Mouse (Mus musculus) CD8-positive naive resting alpha-beta T cell, adult 2 months (primary cell): ENCODE measurements around the gene Slc38a9.
"Not testable (repeated sequence)": the region's sequence is repeated elsewhere in the genome, so short reads cannot be mapped to it uniquely, and the experiment has no call there.

Source experiments
- DNase-seq, 2 experiments: peaks; one replicate each; pipeline ENCODE4 v3.0.0; 2022; ENCODE audit warnings: low read depth in 2 of 2, low spot score in 2 of 2

Gene Slc38a9

DNA sequence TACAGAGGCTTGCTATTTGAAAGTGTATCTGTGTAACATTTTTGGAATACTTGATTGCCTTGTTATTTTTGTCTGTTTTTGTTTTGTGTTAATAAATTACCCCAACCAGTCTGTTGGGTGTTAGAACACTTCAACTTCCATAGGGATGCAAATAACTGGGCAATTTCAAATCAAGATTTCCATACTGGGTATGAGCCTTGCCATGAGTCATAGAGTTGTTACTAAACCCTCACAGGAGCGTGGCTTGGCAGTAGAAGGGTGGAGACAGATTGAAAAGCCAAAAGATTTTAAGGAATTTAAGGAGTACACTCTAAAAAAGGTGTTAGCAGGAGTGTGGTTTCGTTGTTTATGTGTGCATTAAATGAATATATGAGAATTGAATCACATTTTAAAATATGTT, 22.8 kb downstream of the Slc38a9 start:
- no peak for DNase-seq

- DNase-seq: no peak
These were observed 23.4 kb downstream of the Slc38a9 start for GRCm38 (mm10) chr13:112683970-112684369.

GRCm38 (mm10) chr13:112686155-112686554, 25.6 kb downstream of the Slc38a9 start:
- no peak for DNase-seq

DNA sequence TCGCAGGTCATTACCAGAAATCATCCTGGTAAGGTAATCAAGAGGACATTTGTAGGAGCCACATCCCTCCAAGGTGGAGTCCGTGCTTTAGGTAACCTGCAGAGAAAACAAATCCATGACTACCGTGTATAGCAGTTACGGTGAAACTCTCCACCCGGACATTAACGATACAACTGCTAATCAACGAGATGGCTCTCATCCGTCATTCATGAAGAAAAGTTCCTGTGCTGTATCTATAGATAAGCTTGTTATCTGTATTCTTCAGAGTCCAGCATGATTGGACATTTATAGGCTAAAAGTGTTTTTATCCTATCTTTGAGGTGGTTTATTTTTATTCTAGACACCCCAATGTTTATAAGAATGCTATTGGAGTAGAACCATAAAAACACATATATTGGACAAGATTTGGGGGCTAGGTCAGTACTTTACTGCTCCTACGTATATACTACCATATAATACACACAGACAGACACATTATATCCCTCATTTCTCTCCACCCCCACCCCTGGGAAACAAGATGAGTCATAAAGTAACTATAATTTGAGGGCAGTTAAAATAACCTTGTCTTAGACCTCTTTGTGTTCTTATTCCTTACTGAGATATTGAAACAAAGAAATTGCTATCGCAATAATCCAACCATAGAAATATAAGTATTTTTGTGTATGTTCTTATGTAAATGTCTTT, 32.5 kb downstream of the Slc38a9 start:
- DNase-seq: no peak

GRCm38 (mm10) chr13:112695526-112696240, 35.1 kb downstream of the Slc38a9 start:
- no peak for DNase-seq

DNA sequence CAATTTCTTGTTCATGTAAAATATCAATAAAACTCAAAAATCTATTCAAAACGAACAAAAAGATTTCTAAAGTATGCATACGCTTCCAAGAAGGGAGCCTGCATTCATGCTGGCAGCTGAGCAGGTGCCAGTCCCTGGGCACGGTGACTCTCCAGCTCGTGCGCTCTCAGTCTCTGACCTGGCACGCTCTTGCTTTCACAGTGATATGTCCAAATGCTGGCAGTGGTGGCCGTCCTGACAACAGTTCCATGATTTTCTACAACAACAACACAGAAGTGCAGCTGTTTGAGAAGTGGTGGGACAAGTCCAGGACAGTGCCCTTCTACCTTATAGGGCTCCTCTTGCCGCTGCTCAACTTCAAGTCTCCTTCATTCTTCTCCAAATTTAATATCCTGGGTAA, 40.7 kb downstream of the Slc38a9 start:
- DNase-seq: no peak

- DNase-seq: no peak
These were observed 45.8 kb downstream of the Slc38a9 start for GRCm38 (mm10) chr13:112706351-112706750.

GRCm38 (mm10) chr13:112720078-112720736, 59.7 kb downstream of the Slc38a9 start:
- DNase-seq: no peak

DNA sequence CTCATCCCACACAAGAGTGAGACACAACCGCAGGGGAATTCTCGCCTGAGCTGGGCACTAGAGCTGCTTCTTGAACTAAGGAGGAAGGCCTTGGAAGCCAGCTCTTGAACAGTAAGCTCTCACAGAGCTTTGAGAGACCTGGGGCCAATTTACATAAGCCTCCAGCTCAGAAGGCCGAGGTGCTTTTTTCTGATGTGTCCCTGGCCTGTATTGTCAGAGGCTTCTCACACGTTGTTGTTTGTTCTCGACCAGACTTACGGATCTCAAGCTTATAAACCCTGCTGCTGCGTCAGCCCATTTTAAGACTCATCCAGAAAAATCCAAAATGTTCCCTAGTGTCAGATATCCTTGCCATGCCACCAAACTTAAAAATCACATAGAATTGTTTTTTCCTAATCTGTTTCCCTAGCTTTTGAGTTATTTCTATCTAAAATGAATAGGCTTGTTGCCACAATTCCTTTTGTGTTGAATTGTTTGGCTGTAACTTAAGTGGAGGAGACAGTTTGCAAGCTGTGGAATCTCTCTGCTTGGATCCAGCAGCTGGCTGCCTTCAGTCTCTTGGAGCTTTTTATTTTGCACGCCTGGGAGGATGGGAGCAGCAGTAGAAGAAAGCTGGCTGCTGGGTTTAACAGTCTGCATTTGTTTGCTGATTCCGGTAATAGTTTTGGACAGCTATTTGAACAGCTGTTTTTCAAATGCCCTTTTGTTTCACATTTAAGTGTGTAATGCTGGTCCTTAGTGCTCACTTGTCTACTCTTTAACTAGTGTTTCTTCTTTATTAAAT, 61.6 kb downstream of the Slc38a9 start:
- DNase-seq: no peak

DNA sequence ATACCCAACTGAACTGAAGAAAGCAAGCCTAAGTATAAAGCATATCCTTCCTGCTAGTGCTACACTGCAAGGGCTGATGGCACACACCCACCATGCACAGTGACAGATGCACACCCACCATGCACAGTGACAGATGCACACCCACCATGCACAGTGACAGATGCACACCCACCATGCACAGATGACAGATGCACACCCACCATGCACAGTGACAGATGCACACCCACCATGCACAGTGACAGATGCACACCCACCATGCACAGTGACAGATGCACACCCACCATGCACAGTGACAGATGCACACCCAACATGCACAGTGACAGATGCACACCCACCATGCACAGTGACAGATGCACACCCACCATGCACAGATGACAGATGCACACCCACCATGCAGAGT, 63.7 kb downstream of the Slc38a9 start:
- DNase-seq: not testable (repeated sequence)

DNA sequence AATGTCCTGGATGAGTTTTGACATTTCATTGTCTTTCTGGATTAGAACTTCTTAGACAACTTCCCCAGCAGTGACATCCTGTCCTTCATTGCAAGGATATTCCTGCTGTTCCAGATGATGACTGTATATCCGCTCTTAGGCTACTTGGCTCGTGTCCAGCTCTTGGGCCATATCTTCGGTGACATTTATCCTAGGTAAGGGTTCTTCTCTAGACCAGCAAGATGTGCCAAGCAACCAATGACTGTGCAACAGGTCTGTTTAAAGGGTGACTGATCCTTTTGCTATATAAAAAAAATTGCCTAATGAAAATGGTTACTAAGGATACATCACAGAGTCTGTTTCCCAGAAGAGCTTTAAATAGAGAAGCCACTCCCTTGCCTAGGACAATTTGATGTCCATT, 65.5 kb downstream of the Slc38a9 start:
- DNase-seq: no peak

- DNase-seq: no peak
These were observed 72.8 kb downstream of the Slc38a9 start for GRCm38 (mm10) chr13:112733311-112733710.

GRCm38 (mm10) chr13:112734906-112735713, 74.6 kb downstream of the Slc38a9 start:
- no peak for DNase-seq

DNA sequence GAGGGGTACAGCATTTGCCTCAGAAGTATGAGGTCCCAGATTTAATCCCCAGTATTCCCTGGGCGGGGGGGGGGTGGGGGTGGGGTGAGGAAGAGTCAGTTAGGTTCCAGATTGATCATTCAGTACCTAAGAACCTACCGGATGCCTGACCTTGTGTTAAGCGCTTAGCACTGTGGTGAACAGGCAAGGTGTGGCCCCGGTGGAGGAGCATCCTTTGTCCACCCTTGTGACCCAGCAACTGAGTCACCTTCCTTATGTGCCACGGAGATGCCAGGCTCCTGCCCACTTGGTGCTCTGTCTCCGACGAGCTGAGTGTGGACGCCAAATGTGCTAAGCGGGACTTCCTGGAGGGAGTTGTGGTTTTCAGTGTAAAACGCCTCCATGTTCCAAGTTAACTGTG, 75.9 kb downstream of the Slc38a9 start:
- DNase-seq: no peak

GRCm38 (mm10) chr13:112737110-112737509, 76.6 kb downstream of the Slc38a9 start:
- DNase-seq: no peak

DNA sequence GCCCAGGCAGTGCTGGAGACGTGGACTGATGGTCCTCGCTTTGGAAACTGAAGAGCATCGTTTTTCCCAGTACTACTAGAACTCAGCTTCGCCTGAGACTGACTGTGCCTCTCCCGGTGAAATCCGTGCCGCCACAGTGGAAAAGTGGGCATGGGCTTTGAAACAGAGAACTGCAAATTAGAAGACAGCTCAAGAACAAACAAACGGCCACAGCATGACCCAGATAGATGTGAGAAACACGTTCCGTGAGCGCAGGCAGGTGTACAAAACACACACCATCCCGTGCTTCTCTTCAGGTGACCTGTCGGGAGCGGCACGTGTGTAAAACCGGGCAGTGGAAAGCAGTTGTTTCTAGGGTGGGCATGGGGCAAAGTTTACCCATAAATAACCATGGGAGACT, 77.5 kb downstream of the Slc38a9 start:
- no peak for DNase-seq

DNA sequence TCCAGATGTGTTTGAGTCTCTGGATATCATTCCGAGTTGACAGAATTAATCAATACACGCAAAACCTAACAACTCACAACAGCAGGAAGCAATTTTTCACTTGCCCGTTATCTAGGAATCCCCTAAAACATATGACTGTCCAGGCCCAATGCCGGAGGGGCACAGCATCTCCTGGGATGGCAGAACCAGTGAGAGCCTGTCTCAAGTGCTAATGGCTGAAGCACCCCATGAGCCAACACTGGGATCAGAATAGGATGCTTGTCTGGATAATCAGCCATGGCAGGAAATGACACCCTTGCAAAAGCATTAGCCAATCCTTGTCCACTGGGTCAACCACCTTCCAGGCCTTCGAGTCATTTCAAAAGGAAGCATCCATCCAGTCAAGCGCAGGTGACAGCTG, 79.5 kb downstream of the Slc38a9 start:
- no peak for DNase-seq

- no peak for DNase-seq
These were observed 81.7 kb downstream of the Slc38a9 start for GRCm38 (mm10) chr13:112742076-112742830.

DNA sequence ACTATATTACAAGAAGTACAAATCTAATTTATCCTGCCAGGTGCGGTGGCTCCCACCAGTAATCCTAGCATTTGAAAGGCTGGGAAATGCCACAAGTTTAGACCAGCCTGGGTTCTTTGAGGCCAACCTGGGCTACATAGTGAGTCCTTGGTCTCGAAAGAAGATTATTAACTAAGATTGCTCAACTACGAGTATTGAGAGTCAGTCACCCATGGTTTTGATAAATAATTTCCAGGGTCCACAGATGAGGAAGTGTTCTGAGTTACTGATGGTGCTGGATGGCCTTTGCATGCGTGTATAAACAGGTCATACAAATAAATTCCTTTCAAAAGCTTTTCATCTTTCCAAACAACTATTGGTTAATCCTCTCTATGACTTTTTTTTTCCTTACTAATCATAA, 83.1 kb downstream of the Slc38a9 start:
- no peak for DNase-seq
